Mouse (Mus musculus): ENCODE data around the gene Gsto1.

Gsto1 gene

GRCm38 (mm10) chr19:47857957-47858942 lies 3.5 kb downstream of the Gsto1 start:
- in situ Hi-C loops (cut with MboI, MseI), result no loop called here

- in situ Hi-C loops (cut with MboI, MseI), result no loop called here
These were observed 4.4 kb downstream of the Gsto1 start for GRCm38 (mm10) chr19:47859180-47859579.

- in situ Hi-C loops (cut with MboI, MseI), result no loop called here
These were observed 7.8 kb downstream of the Gsto1 start for GRCm38 (mm10) chr19:47862581-47862980.

GRCm38 (mm10) chr19:47864051-47864450 lies 9.3 kb downstream of the Gsto1 start:
- in situ Hi-C loops (cut with MboI, MseI), result no loop called here

- in situ Hi-C loops (cut with MboI, MseI), result no loop called here
These were observed 10.0 kb downstream of the Gsto1 start for GRCm38 (mm10) chr19:47864721-47865120.

- in situ Hi-C loops (cut with MboI, MseI), result no loop called here
These were observed 10.7 kb downstream of the Gsto1 start, which contains the start of gene Gsto2 for GRCm38 (mm10) chr19:47865353-47865947. TSS of gene Gsto2 (plus strand) at chr19:47865534.

GRCm38 (mm10) chr19:47867628-47868175 lies 12.9 kb downstream of the Gsto1 start:
- in situ Hi-C loops (cut with MboI, MseI), result no loop called here

GRCm38 (mm10) chr19:47868951-47869350 lies 14.2 kb downstream of the Gsto1 start:
- in situ Hi-C loops (cut with MboI, MseI), result no loop called here

GRCm38 (mm10) chr19:47869516-47869915 lies 14.7 kb downstream of the Gsto1 start:
- in situ Hi-C loops (cut with MboI, MseI), result no loop called here

GRCm38 (mm10) chr19:47870102-47870666 lies 15.4 kb downstream of the Gsto1 start:
- in situ Hi-C loops (cut with MboI, MseI), result no loop called here

GRCm38 (mm10) chr19:47871515-47871914 lies 16.7 kb downstream of the Gsto1 start:
- in situ Hi-C loops (cut with MboI, MseI), result no loop called here

GRCm38 (mm10) chr19:47876252-47876651 lies 21.5 kb downstream of the Gsto1 start:
- in situ Hi-C loops (cut with MboI, MseI), result no loop called here

GRCm38 (mm10) chr19:47881538-47881937 lies 26.8 kb downstream of the Gsto1 start:
- in situ Hi-C loops (cut with MboI, MseI), result loop anchor here (5.0 kb wide), 1 partner anchor 46 kb away; no protein-coding TSS in a partner anchor

GRCm38 (mm10) chr19:47882151-47882881 lies 27.5 kb downstream of the Gsto1 start:
- in situ Hi-C loops (cut with MboI, MseI), result loop anchor here (5.0 kb wide), 1 partner anchor 45 kb away; no protein-coding TSS in a partner anchor

GRCm38 (mm10) chr19:47882882-47883254 lies 28.1 kb downstream of the Gsto1 start:
- in situ Hi-C loops (cut with MboI, MseI), result loop anchor here (5.0 kb wide), 1 partner anchor 44 kb away; no protein-coding TSS in a partner anchor

- in situ Hi-C loops (cut with MboI, MseI), result loop anchor here (5.0 kb wide), 1 partner anchor 43 kb away; no protein-coding TSS in a partner anchor
These were observed 29.7 kb downstream of the Gsto1 start for GRCm38 (mm10) chr19:47884296-47885085.

- in situ Hi-C loops (cut with MboI, MseI), result no loop called here
These were observed 30.5 kb downstream of the Gsto1 start for GRCm38 (mm10) chr19:47885191-47885743.

- in situ Hi-C loops (cut with MboI, MseI), result no loop called here
These were observed 31.1 kb downstream of the Gsto1 start for GRCm38 (mm10) chr19:47885886-47886285.

- in situ Hi-C loops (cut with MboI, MseI), result no loop called here
These were observed 31.8 kb downstream of the Gsto1 start for GRCm38 (mm10) chr19:47886617-47887016.

- in situ Hi-C loops (cut with MboI, MseI), result no loop called here
These were observed 32.6 kb downstream of the Gsto1 start for GRCm38 (mm10) chr19:47887417-47887816.

Data from T-helper 2 cell (primary cell).